In genomic region chr8:114882936-114883606, GRCm38 (mm10) we compare ENCODE assay signal across 17 mouse cellular contexts.
DNase-seq lines count a peak whose midpoint lies in the region; ATAC-seq and TF ChIP-seq lines count a peak whose summit lies in the region.
"Had no signal": no experiment of that assay in that cellular context is flagged by ENCODE, and none has a peak within 500 bp of the region (broad histone marks: within the 10 kb centered on the region; RNA-seq: fewer than 3 reads in every experiment).

No protein-coding gene starts in this region.

- H3K36me3 ChIP-seq in forebrain, embryonic 10.5 days (replicated peaks), result no peaks in the 10 kb centered on the region
- no peaks in the 10 kb centered on the region for H3K36me3 ChIP-seq in forebrain, embryonic 16.5 days (ENCODE audit: control insufficient read depth, insufficient read depth)
- no peaks in the 10 kb centered on the region for H3K36me3 ChIP-seq in kidney, embryonic 14.5 days (ENCODE audit: control insufficient read depth, insufficient read depth, low read length)
- no peaks in the 10 kb centered on the region for H3K36me3 ChIP-seq in lung, embryonic 15.5 days
- H3K36me3 ChIP-seq in small intestine, adult 2 months (ENCODE audit: control insufficient read depth, insufficient read depth, low read length), result no peaks in the 10 kb centered on the region
- H3K36me3 ChIP-seq: heart, embryonic 12.5 days had no signal

- no peak overlapping the region for H3K9ac ChIP-seq in forebrain, embryonic 16.5 days (replicated peaks; ENCODE audit: low read depth, low read length)
- H3K9ac ChIP-seq in kidney, embryonic 14.5 days (ENCODE audit: low read depth, low read length), result no peak overlapping the region
- no peak overlapping the region for H3K9ac ChIP-seq in lung, embryonic 15.5 days
- H3K9ac ChIP-seq: forebrain, postnatal 0 days; heart, embryonic 12.5 days had no signal

- H3K9me3 ChIP-seq in forebrain, embryonic 10.5 days, result no peaks in the 10 kb centered on the region
- no peaks in the 10 kb centered on the region for H3K9me3 ChIP-seq in forebrain, embryonic 16.5 days (ENCODE audit: control insufficient read depth, low read length)
- no peaks in the 10 kb centered on the region for H3K9me3 ChIP-seq in kidney, embryonic 14.5 days (ENCODE audit: control insufficient read depth, low read length)
- H3K9me3 ChIP-seq in lung, embryonic 15.5 days, result no peaks in the 10 kb centered on the region
- H3K9me3 ChIP-seq: heart, embryonic 12.5 days had no signal

- no peak for TF ChIP-seq POLR2A in small intestine, adult 2 months (IDR thresholded peaks at IDR 0.05; ENCODE audit: low read depth, low read length)

- no peak for ATAC-seq in forebrain, embryonic 16.5 days
- no peak for ATAC-seq in kidney, embryonic 14.5 days (ENCODE audit: low FRiP score, low TSS enrichment)
- no peak for ATAC-seq in lung, embryonic 15.5 days (ENCODE audit: borderline replicate concordance, extremely low read depth, low FRiP score, low TSS enrichment)
- ATAC-seq: forebrain, postnatal 0 days had no signal

- no peak for TF ChIP-seq CTCF in small intestine, adult 2 months (IDR thresholded peaks at IDR 0.05; ENCODE audit: extremely low read depth, insufficient read length, insufficient replicate concordance, low read depth, low read length)

- H3K4me1 ChIP-seq in forebrain, embryonic 10.5 days, result peaks cover 57% of the 10 kb centered on the region
- H3K4me1 ChIP-seq in forebrain, embryonic 16.5 days (replicated peaks; ENCODE audit: control insufficient read depth, insufficient read depth, low read length), result peaks cover 9% of the 10 kb centered on the region
- H3K4me1 ChIP-seq in kidney, embryonic 14.5 days (ENCODE audit: control insufficient read depth, insufficient read depth, low read length), result peaks cover 23% of the 10 kb centered on the region
- H3K4me1 ChIP-seq in lung, embryonic 15.5 days, result peaks cover 31% of the 10 kb centered on the region
- H3K4me1 ChIP-seq in small intestine, adult 2 months (ENCODE audit: control insufficient read depth, insufficient read depth, insufficient read length, low read length), result peaks cover 21% of the 10 kb centered on the region

- DNase-seq in forebrain, embryonic 10.5 days (ENCODE audit: extremely low spot score, low spot score), result no peak
- no peak for DNase-seq in kidney, postnatal 10 days
- DNase-seq in lung, postnatal 14 days, result no peak
- DNase-seq in left cerebral cortex, adult 8-10 months (ENCODE audit: low spot score in 2 of 2), result no peak
- DNase-seq: adrenal gland, postnatal 14 days; cerebellum, adult 11-12 months; forebrain, postnatal 0 days; left cerebral cortex, postnatal 4 days; retina, postnatal 1 day; right cerebral cortex, postnatal 4 days had no signal

- H3K4me2 ChIP-seq in forebrain, embryonic 16.5 days (ENCODE audit: low read length), result no peak overlapping the region
- H3K4me2 ChIP-seq in kidney, embryonic 14.5 days (replicated peaks; ENCODE audit: low read depth, low read length), result no peak overlapping the region
- H3K4me2 ChIP-seq in lung, embryonic 15.5 days, result no peak overlapping the region
- H3K4me2 ChIP-seq: midbrain, embryonic 11.5 days had no signal

- H3K27ac ChIP-seq in forebrain, embryonic 10.5 days, result peak overlapping the region; percentile 58; the same call in 1 of the 2 replicates
- H3K27ac ChIP-seq in forebrain, embryonic 16.5 days (ENCODE audit: low read length), result no peak overlapping the region
- H3K27ac ChIP-seq in kidney, embryonic 14.5 days (ENCODE audit: low read depth, low read length), result peak overlapping the region; percentile 55; the same call in 1 of the 2 replicates
- H3K27ac ChIP-seq in lung, embryonic 15.5 days, result peak overlapping the region; percentile 85
- peak overlapping the region; percentile 21; the same call in 1 of the 2 replicates for H3K27ac ChIP-seq in small intestine, adult 2 months (ENCODE audit: insufficient read depth, low read depth, low read length)
- H3K27ac ChIP-seq: macrophage had no signal

- H3K4me3 ChIP-seq in forebrain, embryonic 10.5 days, result no peak overlapping the region
- no peak overlapping the region for H3K4me3 ChIP-seq in forebrain, embryonic 16.5 days (replicated peaks; ENCODE audit: low read length)
- no peak overlapping the region for H3K4me3 ChIP-seq in kidney, embryonic 14.5 days (ENCODE audit: low read length)
- no peak overlapping the region for H3K4me3 ChIP-seq in lung, embryonic 15.5 days
- no peak overlapping the region for H3K4me3 ChIP-seq in small intestine, adult 2 months (ENCODE audit: low read depth, low read length)
- H3K4me3 ChIP-seq: heart, embryonic 12.5 days had no signal

- 88% methylated on average over 11 of the region's 11 CpGs for WGBS in forebrain, embryonic 10.5 days
- WGBS in forebrain, embryonic 16.5 days, result 91% methylated on average over 11 of the region's 11 CpGs
- 72% methylated on average over 11 of the region's 11 CpGs for WGBS in kidney, embryonic 14.5 days
- WGBS in lung, embryonic 15.5 days, result 72% methylated on average over 11 of the region's 11 CpGs
- WGBS in small intestine, adult 2 months, result 56% methylated on average over 11 of the region's 11 CpGs

- peaks cover 92% of the 10 kb centered on the region for H3K27me3 ChIP-seq in forebrain, embryonic 10.5 days (ENCODE audit: poor library complexity, severe bottlenecking)
- peaks cover 7% of the 10 kb centered on the region; the same call in 1 of the 2 replicates for H3K27me3 ChIP-seq in forebrain, embryonic 16.5 days (replicated peaks; ENCODE audit: control insufficient read depth, insufficient read depth, low read length)
- H3K27me3 ChIP-seq in kidney, embryonic 14.5 days (ENCODE audit: control insufficient read depth, insufficient read depth, low read length), result no peaks in the 10 kb centered on the region
- no peaks in the 10 kb centered on the region for H3K27me3 ChIP-seq in lung, embryonic 15.5 days
- no peaks in the 10 kb centered on the region for H3K27me3 ChIP-seq in small intestine, adult 2 months (ENCODE audit: control insufficient read depth, insufficient read depth, low read length)
- H3K27me3 ChIP-seq: heart, embryonic 12.5 days had no signal
